Mouse (Mus musculus) neural tube, embryonic 12.5 days (tissue): ENCODE results near the gene Clic1. TPM values are rescaled to one million over a fixed set of nuclear protein-coding genes. Genes with fewer than 3 reads are reported as not detected.
"Not testable (repeated sequence)": the region's sequence is repeated elsewhere in the genome, so short reads cannot be mapped to it uniquely, and the experiment has no call there.

Source experiments
- ATAC-seq: fragments of 200-750 bp; cut with Nextera tagmentation; 2 replicates; pipeline ENCODE4 v1.8.0; 2017; ENCODE audit warnings: low read depth, mild to moderate bottlenecking, moderate TSS enrichment, moderate library complexity; ENCODE audit not compliant: low FRiP score
- H3K27ac ChIP-seq: fragments of 300-500 bp; sonication (generic); 2 replicates; pipeline ENCODE4 v1.5.1; 2016
- H3K27me3 ChIP-seq: fragments of 300-500 bp; sonication (generic); replicated peaks from 2 replicates; pipeline ENCODE4 v1.6.1; 2016; ENCODE audit warnings: mild to moderate bottlenecking
- H3K36me3 ChIP-seq: fragments of 300-500 bp; sonication (generic); 2 replicates; pipeline ENCODE4 v1.6.1; 2016; ENCODE audit warnings: mild to moderate bottlenecking
- H3K4me1 ChIP-seq: fragments of 300-500 bp; sonication (generic); 2 replicates; pipeline ENCODE4 v1.6.1; 2016
- H3K4me2 ChIP-seq: fragments of 300-500 bp; sonication (generic); replicated peaks from 2 replicates; pipeline ENCODE4 v1.6.1; 2016; ENCODE audit warnings: mild to moderate bottlenecking
- H3K4me3 ChIP-seq: fragments of 300-500 bp; sonication (generic); 2 replicates; pipeline ENCODE4 v1.5.1; 2016
- H3K9ac ChIP-seq: fragments of 300-500 bp; sonication (generic); 2 replicates; pipeline ENCODE4 v1.6.1; 2016; ENCODE audit warnings: mild to moderate bottlenecking
- H3K9me3 ChIP-seq: fragments of 300-500 bp; sonication (generic); 2 replicates; pipeline ENCODE4 v1.6.1; 2016; ENCODE audit warnings: mild to moderate bottlenecking
- WGBS: fragments of 180-500 bp; shearing (Covaris S2); methylation state at CpG from one replicate; pipeline ENCODE4 v1.1.7; 2016; 5-methylcytosine and 5-hydroxymethylcytosine counted together
- polyA plus RNA-seq: library from polyadenylated mRNA; unstranded; fragments of >200 nt; fragmentation: Nextera tagmentation; extraction: Ambion mirVana; gene quantifications from 2 replicates; pipeline ENCODE4 v1.2.1, GENCODE M21; 2016

Gene Clic1
- polyA plus RNA-seq, 1 experiment from 2014 or later = 178 TPM

DNA sequence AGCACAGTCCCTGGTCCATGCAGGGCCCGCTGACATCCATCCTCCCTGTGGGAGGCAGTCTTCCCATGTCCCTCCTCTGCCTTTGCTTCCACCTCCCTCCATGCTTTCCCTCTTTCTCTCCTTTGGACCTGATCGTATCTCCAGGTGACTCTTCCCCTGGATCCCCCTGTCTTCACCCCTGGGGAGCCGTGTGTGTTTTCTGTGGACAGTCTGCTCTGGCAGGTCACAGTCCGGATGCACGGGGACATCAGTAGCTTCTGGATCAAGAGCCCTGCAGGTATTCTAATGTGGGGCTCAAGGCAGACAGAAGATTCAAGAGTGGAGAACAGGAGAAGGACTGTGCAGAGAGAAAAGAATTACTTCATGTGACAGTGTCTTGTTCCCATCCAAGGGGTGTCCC lies 26.5 kb upstream of the Clic1 start:
- ATAC-seq = no peak
- H3K36me3 ChIP-seq = no peaks in the 10 kb centered on the region; the same call in 1 of the 2 replicates
- H3K4me3 ChIP-seq = no peak overlapping the region
- H3K9ac ChIP-seq = no peak overlapping the region
- no peak overlapping the region for H3K4me2 ChIP-seq
- H3K4me1 ChIP-seq = peaks cover 14% of the 10 kb centered on the region
- H3K9me3 ChIP-seq = no peaks in the 10 kb centered on the region
- no peak overlapping the region for H3K27ac ChIP-seq
- 87% methylated on average over 5 of the region's 5 CpGs for WGBS
- no peaks in the 10 kb centered on the region for H3K27me3 ChIP-seq

DNA sequence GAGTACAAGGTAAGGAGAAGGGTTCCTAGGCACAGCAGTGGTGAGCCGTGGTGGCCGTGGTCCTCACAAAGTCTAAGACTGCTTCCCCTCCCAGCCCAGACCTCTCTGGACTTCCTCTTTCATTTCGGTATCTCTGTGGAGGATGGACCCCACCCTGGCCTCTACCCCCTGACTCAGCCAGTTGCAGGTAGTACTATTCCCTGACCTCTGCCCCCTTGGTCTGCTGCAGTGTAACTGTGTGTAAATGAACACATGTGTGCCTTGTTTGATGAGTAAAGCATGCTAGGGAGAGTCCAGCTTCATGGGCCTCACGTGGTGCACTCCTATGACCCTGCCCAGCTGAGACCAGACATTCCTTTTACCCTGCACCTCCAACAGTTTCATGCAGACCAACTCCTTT lies 26.0 kb upstream of the Clic1 start:
- H3K4me2 ChIP-seq = no peak overlapping the region
- no peaks in the 10 kb centered on the region for H3K9me3 ChIP-seq
- ATAC-seq = no peak
- H3K9ac ChIP-seq = no peak overlapping the region
- H3K27ac ChIP-seq = no peak overlapping the region
- H3K4me1 ChIP-seq = peaks cover 14% of the 10 kb centered on the region
- H3K27me3 ChIP-seq = no peaks in the 10 kb centered on the region
- no peaks in the 10 kb centered on the region for H3K36me3 ChIP-seq
- no peak overlapping the region for H3K4me3 ChIP-seq
- 82% methylated on average over 4 of the region's 4 CpGs for WGBS

DNA sequence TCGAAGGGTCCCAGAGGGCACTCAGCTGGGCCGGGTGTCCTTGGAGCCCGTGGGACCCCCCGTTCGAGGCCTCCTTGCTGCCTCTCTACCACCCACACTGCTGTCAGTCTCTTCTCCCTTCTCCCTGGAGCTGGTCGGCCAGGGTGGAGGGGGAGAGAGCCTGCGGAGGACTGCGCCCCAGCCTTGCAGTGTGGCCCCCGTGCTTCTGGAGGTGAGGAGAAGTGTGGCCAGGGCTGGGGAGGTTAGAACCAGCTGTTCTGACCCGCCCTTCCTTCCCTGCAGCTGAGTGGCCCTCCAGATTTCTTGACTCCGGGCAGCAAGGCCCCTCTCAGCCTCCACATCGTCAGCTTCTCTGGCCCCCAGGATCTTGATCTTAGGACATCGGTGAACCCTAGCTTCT lies 25.5 kb upstream of the Clic1 start:
- Histone ChIP-seq H3K36me3 (no peaks in the 10 kb centered on the region), H3K4me2 (no peak overlapping the region), H3K9me3 (no peaks in the 10 kb centered on the region), H3K27ac (no peak overlapping the region), H3K27me3 (no peaks in the 10 kb centered on the region), H3K4me1 (peaks cover 14% of the 10 kb centered on the region), H3K9ac (no peak overlapping the region), H3K4me3 (no peak overlapping the region)
- no peak for ATAC-seq
- WGBS = 81% methylated on average over 12 of the region's 13 CpGs

DNA sequence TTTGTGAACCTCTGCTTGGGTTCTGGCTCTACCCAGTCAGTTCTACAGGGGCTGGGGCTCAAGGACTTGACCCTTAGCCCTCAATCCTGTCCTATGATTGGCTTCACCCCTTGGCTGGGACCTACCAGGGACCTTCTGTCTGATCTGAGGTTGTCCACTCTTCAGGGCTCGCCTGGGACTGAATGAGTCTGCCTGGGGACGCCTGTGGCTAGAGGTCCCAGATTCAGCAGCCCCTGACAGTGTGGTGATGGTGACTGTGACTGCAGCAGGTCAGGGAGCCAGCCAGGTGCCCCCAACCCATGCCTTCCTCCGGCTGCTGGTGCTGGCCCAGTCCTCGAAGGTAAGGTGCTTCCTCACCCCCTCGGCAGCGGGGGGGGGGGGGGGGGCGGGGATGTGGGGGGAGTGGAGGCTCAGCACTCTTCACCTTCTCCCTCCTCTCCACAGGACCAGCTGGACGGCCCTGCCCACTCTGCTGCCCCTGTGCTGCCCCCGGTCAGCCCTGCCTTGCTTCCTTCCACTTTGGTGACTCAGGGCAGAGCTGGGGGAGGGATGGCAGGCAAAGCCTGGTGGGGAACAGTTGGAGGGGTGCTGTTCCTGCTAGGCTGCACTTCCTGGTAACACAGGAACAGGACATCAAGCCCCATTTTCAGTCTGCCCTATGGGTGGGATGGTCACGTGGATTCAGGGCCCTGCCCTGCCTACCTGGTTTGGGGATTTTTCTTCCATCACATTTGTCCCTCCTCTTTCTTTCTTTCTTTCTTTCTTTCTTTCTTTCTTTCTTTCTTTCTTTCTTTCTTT lies 24.9 kb upstream of the Clic1 start:
- Histone ChIP-seq H3K4me2 (no peak overlapping the region), H3K4me1 (peaks cover 19% of the 10 kb centered on the region), H3K9me3 (no peaks in the 10 kb centered on the region), H3K9ac (no peak overlapping the region), H3K4me3 (no peak overlapping the region), H3K27ac (no peak overlapping the region), H3K27me3 (no peaks in the 10 kb centered on the region), H3K36me3 (no peaks in the 10 kb centered on the region)
- ATAC-seq = no peak
- WGBS = 74% methylated on average over 7 of the region's 10 CpGs

DNA sequence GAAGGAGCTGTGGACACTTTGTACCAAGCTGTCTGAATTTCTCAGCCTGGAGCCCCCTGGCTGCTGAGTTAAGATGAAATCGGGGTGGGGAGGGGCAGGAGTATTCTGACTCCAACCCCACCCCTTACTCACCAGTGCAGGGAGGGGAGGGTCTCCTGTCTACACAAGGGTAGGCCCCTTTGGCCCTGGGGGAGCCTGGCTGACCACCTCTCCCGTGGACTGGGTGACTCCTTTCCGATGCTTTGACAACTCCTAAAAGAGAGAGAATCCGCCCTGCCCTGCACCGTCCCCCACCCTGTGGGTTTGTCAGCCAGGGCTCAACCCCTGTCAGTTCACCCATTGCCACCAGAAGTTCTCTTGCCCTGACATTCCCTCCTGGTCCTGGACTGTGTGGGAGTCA lies 23.6 kb upstream of the Clic1 start:
- Histone ChIP-seq H3K36me3 (no peaks in the 10 kb centered on the region), H3K4me1 (peaks cover 23% of the 10 kb centered on the region), H3K27me3 (no peaks in the 10 kb centered on the region), H3K27ac (no peak overlapping the region), H3K4me2 (no peak overlapping the region), H3K9me3 (no peaks in the 10 kb centered on the region), H3K9ac (0 out of 2 replicates have a peak overlapping the region, but pooled peaks have one; percentile 8), H3K4me3 (no peak overlapping the region)
- 88% methylated on average over 5 of the region's 5 CpGs for WGBS
- ATAC-seq = no peak

DNA sequence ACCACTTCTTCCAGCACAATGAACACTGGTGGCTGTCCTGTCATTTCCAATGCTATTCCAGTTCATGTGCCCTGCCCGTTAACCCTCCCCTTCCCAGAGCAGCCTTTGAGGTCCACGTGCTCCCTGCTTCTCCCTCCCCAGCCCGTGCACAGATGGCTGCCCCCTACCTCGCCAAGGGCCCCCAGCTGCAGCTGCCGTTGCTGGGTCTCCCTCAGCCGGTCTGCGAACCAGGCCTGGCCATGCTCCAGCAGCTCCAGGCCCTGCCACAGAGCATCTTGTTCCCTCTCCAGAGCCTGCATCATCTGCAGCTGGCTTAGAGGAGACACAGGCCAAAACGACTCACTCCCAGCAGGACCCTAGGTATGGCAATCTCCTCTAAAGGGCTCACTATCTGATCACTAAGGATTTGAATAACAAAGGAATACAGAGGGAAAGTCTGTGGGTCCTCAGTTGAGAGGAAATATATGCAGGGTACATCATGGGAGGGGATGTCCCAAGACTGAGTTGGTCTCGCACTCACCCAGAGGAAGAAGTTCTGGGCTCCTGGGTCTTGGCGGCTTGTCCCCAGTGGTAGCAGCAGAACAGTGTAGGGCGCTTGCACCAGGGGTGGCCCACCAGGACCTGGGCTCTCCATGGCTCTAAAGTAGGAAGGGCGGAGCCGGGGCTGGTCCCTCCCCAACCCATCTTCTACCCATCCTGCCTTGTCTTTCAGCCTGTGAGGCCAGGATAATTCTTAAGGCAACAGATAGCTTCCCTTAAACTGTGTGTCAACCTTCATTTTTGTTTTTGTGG lies 22.3 kb upstream of the Clic1 start, which contains the start of gene Sapcd1:
Gene Sapcd1, minus strand, starts transcription at position 740 of the 792 bp plus-strand sequence.
- Histone ChIP-seq H3K9ac (no peak within 1 kb of the TSS), H3K27ac (no peak within 1 kb of the TSS), H3K9me3 (no peaks in the 10 kb centered on the region), H3K4me2 (peak within 1 kb of the TSS; percentile 30), H3K27me3 (no peaks in the 10 kb centered on the region), H3K4me3 (no peak within 1 kb of the TSS), H3K36me3 (no peaks in the 10 kb centered on the region), H3K4me1 (peaks cover 19% of the 10 kb centered on the region)
- peak; percentile 68 for ATAC-seq
- WGBS = 30% methylated on average over 13 of the region's 13 CpGs

DNA sequence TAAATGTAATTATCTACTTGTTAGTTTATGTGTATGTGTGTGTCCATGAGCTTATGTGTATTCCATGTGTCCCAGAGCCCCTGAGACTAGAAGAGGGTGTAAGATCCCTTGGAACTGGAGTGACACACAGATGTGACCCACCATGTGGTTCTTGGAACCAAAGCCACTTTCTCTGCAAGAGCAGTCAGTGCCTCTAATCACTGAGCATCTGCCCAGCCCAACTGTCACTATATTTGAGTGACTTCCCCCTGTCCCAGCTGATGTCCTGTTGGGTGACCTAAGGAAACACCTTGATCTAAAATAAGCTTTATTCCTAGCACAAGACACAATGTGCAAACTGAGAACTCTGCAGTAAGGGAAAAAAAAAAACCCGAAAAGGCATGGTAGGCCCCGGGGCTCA lies 21.5 kb upstream of the Clic1 start:
- Histone ChIP-seq H3K4me3 (no peak overlapping the region), H3K36me3 (no peaks in the 10 kb centered on the region), H3K4me2 (no peak overlapping the region), H3K27me3 (no peaks in the 10 kb centered on the region), H3K9me3 (no peaks in the 10 kb centered on the region), H3K9ac (no peak overlapping the region), H3K27ac (no peak overlapping the region), H3K4me1 (peaks cover 19% of the 10 kb centered on the region)
- ATAC-seq = no peak
- WGBS = 87% methylated on average over 2 of the region's 2 CpGs

DNA sequence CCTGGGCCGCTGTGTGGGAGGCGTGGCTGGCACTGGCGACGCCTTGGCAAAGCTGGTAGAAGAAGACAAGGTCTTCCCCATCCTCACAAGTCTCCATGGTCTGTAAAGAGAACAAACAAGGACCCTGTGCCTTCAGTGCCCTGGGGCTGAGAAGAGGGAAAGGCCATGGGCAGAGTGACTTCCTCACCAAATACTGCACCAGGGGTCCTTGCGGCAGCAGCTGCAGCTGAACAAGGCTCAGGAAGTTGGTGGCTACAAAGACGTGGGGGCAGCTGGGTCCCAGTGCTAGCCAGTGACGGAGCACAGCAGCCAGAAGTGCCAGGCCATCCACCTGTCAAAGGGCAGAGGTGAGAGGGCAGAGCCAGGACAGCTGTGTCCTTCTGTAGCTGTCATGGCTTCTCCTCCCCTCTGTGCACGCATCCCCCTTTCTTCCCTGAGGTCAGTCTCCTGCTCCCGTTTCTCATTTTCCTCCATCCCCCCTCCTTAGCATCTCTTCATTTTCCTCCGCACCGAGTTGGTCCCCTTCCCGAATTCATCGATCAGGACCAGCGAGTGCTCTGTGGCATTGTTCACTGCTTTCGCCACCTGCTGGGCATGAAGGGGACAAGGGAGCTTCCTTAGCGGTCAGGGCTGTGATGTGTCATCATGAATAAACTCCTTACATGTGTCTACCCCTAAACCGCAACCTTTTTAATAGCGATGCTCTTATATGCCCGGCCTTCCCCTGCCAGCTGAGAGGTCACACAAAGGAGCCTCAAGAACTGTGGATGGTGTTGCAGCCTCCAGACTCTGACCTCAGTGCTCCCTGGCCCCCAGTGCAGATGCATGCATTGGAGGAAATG lies 19.9 kb upstream of the Clic1 start:
- no peaks in the 10 kb centered on the region for H3K27me3 ChIP-seq
- ATAC-seq = no peak
- H3K9me3 ChIP-seq = no peaks in the 10 kb centered on the region
- peaks cover 19% of the 10 kb centered on the region for H3K4me1 ChIP-seq
- H3K4me2 ChIP-seq = peak overlapping the region; percentile 48
- H3K27ac ChIP-seq = no peak overlapping the region
- H3K9ac ChIP-seq = peak overlapping the region; percentile 38; the same call in 1 of the 2 replicates
- WGBS = 32% methylated on average over 19 of the region's 19 CpGs
- H3K4me3 ChIP-seq = no peak overlapping the region
- H3K36me3 ChIP-seq = no peaks in the 10 kb centered on the region

DNA sequence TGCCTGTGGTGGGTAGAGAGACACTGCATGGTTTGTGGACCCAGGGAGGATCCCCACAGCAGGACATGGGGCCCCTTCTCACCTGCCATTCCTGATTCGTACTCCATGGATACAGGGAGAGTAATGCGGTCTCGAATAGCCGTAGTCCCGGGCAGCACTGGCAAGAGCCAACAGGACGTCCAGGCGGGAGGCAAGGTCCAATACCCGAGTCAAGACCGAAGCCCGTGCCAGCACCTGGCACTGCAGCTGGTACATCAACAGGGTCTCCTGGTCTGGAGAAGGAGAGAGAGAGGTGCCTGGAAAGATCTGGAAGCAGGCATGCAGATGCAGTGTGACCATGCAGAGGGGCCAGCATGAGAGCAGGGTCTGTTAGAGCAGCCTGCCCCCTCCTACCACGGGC lies 18.5 kb upstream of the Clic1 start:
- H3K9ac ChIP-seq = no peak overlapping the region
- H3K27ac ChIP-seq = no peak overlapping the region
- H3K27me3 ChIP-seq = no peaks in the 10 kb centered on the region
- no peaks in the 10 kb centered on the region for H3K9me3 ChIP-seq
- H3K4me1 ChIP-seq = peaks cover 15% of the 10 kb centered on the region
- whole genome bisulfite sequencing = 91% methylated on average over 11 of the region's 11 CpGs
- no peaks in the 10 kb centered on the region for H3K36me3 ChIP-seq
- no peak for ATAC-seq
- H3K4me2 ChIP-seq = no peak overlapping the region
- no peak overlapping the region for H3K4me3 ChIP-seq

DNA sequence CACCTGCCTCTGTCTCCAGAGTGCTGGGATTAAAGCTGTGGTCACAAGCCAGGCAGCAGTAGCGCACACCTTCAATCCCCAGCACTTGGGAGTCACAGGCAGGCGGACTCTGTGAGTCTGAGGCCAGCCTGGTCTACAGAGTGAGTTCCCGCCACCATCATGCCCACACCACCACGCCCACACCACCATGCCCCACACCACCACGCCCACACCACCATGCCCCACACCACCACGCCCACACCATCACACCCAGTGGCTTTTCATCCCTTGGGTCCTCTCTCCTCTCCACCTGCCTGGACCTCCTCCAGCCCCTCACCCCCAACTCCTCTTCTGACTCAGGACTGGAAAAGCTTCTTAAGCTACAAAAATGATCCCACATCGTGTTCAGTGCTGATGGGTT lies 17.9 kb upstream of the Clic1 start:
- no peak overlapping the region for H3K9ac ChIP-seq
- 84% methylated on average over 7 of the region's 7 CpGs for WGBS
- peaks cover 13% of the 10 kb centered on the region for H3K4me1 ChIP-seq
- no peaks in the 10 kb centered on the region for H3K9me3 ChIP-seq
- H3K4me2 ChIP-seq = no peak overlapping the region
- no peaks in the 10 kb centered on the region for H3K27me3 ChIP-seq
- H3K4me3 ChIP-seq = no peak overlapping the region
- H3K27ac ChIP-seq = no peak overlapping the region
- H3K36me3 ChIP-seq = no peaks in the 10 kb centered on the region
- ATAC-seq = no peak

DNA sequence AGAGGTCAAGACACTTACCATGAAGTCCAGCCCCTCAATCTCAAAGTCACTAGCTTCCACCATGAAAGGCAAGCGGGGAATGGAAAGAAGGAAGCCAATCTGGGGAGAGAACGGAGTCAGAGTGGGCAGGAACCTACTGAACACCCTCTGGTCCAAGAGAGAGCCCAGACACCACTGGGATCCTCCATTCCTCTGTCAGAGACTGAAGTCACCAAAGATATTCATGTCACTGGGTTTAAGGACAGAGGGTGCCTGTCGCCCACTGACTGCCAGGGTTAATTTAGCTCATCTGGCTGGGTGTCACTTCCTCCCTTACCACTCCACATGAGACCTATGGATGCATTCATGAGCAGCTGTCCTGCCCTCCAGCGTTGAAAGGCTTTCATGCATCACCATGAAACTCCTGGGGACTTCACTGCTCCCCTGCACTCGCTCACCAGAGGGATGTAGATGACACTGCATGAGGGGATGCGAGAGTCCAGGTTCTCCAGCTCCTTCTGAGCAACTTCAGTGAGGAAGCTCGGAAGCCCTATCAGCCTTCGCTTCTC lies 17.4 kb upstream of the Clic1 start:
- 78% methylated on average over 8 of the region's 8 CpGs for WGBS
- Histone ChIP-seq H3K4me1 (peaks cover 10% of the 10 kb centered on the region), H3K36me3 (no peaks in the 10 kb centered on the region), H3K9me3 (no peaks in the 10 kb centered on the region), H3K27ac (no peak overlapping the region), H3K4me3 (no peak overlapping the region), H3K4me2 (no peak overlapping the region), H3K9ac (no peak overlapping the region), H3K27me3 (no peaks in the 10 kb centered on the region)
- ATAC-seq = no peak

DNA sequence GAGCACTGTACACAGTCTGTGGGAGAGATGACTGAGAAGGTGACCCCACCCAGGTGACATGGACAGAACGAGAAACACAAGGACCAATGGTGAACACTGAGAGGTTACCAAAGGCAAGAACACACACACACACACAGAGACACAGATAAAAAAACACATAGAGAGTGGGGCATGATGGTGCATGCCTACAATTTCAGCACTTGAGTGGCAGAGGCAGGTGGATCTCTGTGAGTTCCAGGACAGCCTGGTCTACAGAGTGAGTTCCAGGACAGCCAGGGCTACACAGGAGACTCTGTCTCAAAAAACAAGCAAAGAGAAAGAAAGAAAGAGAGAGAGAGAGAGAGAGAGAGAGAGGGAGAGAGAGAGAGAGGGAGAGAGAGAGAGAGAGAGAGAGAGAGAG lies 16.1 kb upstream of the Clic1 start:
- H3K27ac ChIP-seq, H3K4me3 ChIP-seq, H3K4me1 ChIP-seq, H3K4me2 ChIP-seq, ATAC-seq, H3K36me3 ChIP-seq, H3K27me3 ChIP-seq, H3K9ac ChIP-seq, H3K9me3 ChIP-seq: not testable (repeated sequence)
- 76% methylated on average over 1 of the region's 1 CpGs for WGBS
